In the genomic region with DNA sequence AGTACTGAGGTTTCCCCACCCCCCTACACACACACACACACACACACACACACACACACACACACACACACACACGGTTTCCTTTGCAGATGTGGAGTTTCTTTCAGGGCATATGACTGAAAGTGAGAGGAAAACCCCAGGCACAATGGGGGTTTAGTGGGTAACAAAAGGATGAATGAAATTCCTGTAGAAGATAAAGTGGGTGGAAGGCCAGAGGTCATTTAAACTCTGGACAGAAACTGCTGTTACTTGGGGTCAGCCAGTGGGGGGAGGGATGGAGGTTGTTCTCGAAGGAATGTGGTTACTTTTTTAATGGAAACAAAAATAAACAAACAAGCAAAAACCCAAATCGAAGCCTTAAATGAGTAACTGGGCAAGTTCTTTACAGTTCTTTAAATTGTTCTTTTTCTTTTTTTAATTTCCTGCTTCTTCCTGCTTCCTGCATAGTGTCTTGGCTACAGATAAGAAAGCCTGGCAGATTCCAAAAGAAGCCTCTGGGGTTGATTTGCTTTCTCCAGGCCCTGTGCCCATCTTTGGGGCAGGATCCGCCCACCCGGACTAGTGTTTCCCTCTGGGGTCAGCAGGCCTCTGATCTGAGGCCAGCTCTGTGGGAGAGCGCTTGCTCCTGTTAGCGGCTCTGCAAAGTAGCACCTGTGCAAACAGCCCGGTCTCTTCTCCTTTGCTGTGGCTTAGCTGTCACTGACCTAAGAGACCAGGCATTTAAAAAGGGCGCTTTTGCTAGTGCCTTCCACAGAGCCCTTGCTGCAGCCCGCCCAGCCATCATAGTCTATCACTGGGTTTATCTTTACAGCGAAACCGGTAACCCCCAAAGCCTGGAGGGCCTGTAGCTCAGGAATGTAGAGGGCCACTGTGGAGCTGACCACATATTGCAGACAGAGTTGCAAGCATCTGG, we compare ENCODE assay signal across 8 mouse cellular contexts. TPM values are rescaled to one million over a fixed set of nuclear protein-coding genes. Genes with fewer than 3 reads are reported as not detected.
DNase-seq lines count a peak whose midpoint lies in the region; ATAC-seq and TF ChIP-seq lines count a peak whose summit lies in the region.

No protein-coding gene starts in this region.

- peak; percentile 68 for DNase-seq in forebrain, embryonic 11.5 days (ENCODE audit: low spot score)
- no peak for DNase-seq in forebrain, postnatal 0 days
- DNase-seq in ZHBTc4 (ENCODE audit: low read depth, low spot score) = peak; percentile 24
- DNase-seq in kidney, postnatal 25 days = peak; percentile 72 to 84
- no peak for DNase-seq in layer of hippocampus, adult 11-12 months (ENCODE audit: low spot score)
- DNase-seq in adipocyte (ENCODE audit: low spot score) = no peak

- no peak overlapping the region; the same call in 1 of the 2 replicates for H3K9ac ChIP-seq in forebrain, embryonic 11.5 days (ENCODE audit: low read length)
- no peak overlapping the region for H3K9ac ChIP-seq in forebrain, postnatal 0 days
- no peak overlapping the region for H3K9ac ChIP-seq in heart, embryonic 15.5 days

- TF ChIP-seq CTCF in forebrain, postnatal 0 days (IDR thresholded peaks at IDR 0.05; ENCODE audit: low read depth) = no peak

- WGBS in forebrain, embryonic 11.5 days = 6% methylated on average over 12 of the region's 12 CpGs
- whole genome bisulfite sequencing in forebrain, postnatal 0 days = 20% methylated on average over 12 of the region's 12 CpGs
- WGBS in heart, embryonic 15.5 days = 14% methylated on average over 12 of the region's 12 CpGs

- H3K36me3 ChIP-seq in forebrain, embryonic 11.5 days (ENCODE audit: control insufficient read depth, insufficient read depth, low read length) = no peaks in the 10 kb centered on the region
- H3K36me3 ChIP-seq in forebrain, postnatal 0 days (ENCODE audit: insufficient read depth) = no peaks in the 10 kb centered on the region
- no peaks in the 10 kb centered on the region for H3K36me3 ChIP-seq in heart, embryonic 15.5 days
- peaks cover 2% of the 10 kb centered on the region for H3K36me3 ChIP-seq in megakaryocyte, embryonic 14.5 days (replicated peaks; ENCODE audit: low read length)

- H3K27me3 ChIP-seq in forebrain, embryonic 11.5 days (ENCODE audit: control insufficient read depth, insufficient read depth, low read length) = no peaks in the 10 kb centered on the region
- H3K27me3 ChIP-seq in forebrain, postnatal 0 days (ENCODE audit: insufficient read depth, low read length) = no peaks in the 10 kb centered on the region
- no peaks in the 10 kb centered on the region for H3K27me3 ChIP-seq in heart, embryonic 15.5 days
- H3K27me3 ChIP-seq in megakaryocyte, embryonic 14.5 days (replicated peaks) = no peaks in the 10 kb centered on the region

- H3K9me3 ChIP-seq in forebrain, embryonic 11.5 days (ENCODE audit: control insufficient read depth, low read length) = no peaks in the 10 kb centered on the region
- H3K9me3 ChIP-seq in forebrain, postnatal 0 days (ENCODE audit: low read length) = no peaks in the 10 kb centered on the region
- H3K9me3 ChIP-seq in heart, embryonic 15.5 days (replicated peaks) = no peaks in the 10 kb centered on the region
- H3K9me3 ChIP-seq in megakaryocyte, embryonic 14.5 days = peaks cover 27% of the 10 kb centered on the region

- ATAC-seq in forebrain, embryonic 11.5 days (replicated peaks; ENCODE audit: low FRiP score) = peak; percentile 44; the same call in 1 of the 2 replicates
- no peak for ATAC-seq in forebrain, postnatal 0 days
- ATAC-seq in heart, embryonic 15.5 days (replicated peaks; ENCODE audit: insufficient number of reproducible peaks, insufficient read depth, low FRiP score, low read depth) = peak; percentile 50; the same call in 1 of the 2 replicates

- no peak overlapping the region for H3K27ac ChIP-seq in forebrain, embryonic 11.5 days (ENCODE audit: low read depth, low read length)
- H3K27ac ChIP-seq in forebrain, postnatal 0 days (ENCODE audit: low read depth, low read length) = no peak overlapping the region
- 0 out of 2 replicates have a peak overlapping the region, but pooled peaks have one; percentile 35 for H3K27ac ChIP-seq in heart, embryonic 15.5 days

- H3K4me1 ChIP-seq in forebrain, embryonic 11.5 days (replicated peaks; ENCODE audit: control insufficient read depth, insufficient read depth, low read length) = peaks cover 11% of the 10 kb centered on the region; the same call in 1 of the 2 replicates
- peaks cover 2% of the 10 kb centered on the region; the same call in 1 of the 2 replicates for H3K4me1 ChIP-seq in forebrain, postnatal 0 days (ENCODE audit: insufficient read depth)
- H3K4me1 ChIP-seq in heart, embryonic 15.5 days (replicated peaks) = peaks cover 34% of the 10 kb centered on the region
- H3K4me1 ChIP-seq in megakaryocyte, embryonic 14.5 days = peaks cover 42% of the 10 kb centered on the region

- no peak overlapping the region for H3K4me3 ChIP-seq in forebrain, embryonic 11.5 days (ENCODE audit: low read depth, low read length)
- H3K4me3 ChIP-seq in forebrain, postnatal 0 days (ENCODE audit: low read depth, low read length) = no peak overlapping the region
- no peak overlapping the region for H3K4me3 ChIP-seq in heart, embryonic 15.5 days
- H3K4me3 ChIP-seq in megakaryocyte, embryonic 14.5 days (replicated peaks) = peak overlapping the region; percentile 18

- no peak overlapping the region for H3K4me2 ChIP-seq in forebrain, embryonic 11.5 days (ENCODE audit: low read depth, low read length, severe bottlenecking)
- no peak overlapping the region for H3K4me2 ChIP-seq in forebrain, postnatal 0 days (ENCODE audit: low read depth)
- H3K4me2 ChIP-seq in heart, embryonic 15.5 days = no peak overlapping the region

RNA-seq across cellular contexts. Expression of gene Sh3rf1, which starts 59.8 kb away (rescaled TPM):
- polyA plus RNA-seq in forebrain, embryonic 11.5 days (2014; fragmentation: Nextera tagmentation; extraction: Ambion mirVana) = 28.1 and 28.8 TPM in 2 replicates
- total RNA-seq in forebrain, postnatal 0 days (2014; rRNA removed) = 28.5 and 35.4 TPM in 2 replicates
- polyA plus RNA-seq in forebrain, postnatal 0 days (2015; fragmentation: Nextera tagmentation; extraction: Ambion mirVana) = 18.3 and 27.3 TPM in 2 replicates
- polyA plus RNA-seq in heart, embryonic 15.5 days (2015; fragmentation: Nextera tagmentation; extraction: Ambion mirVana) = 4.8 and 6.5 TPM in 2 replicates
- 1.3 and 1.6 TPM in 2 replicates for polyA plus RNA-seq in megakaryocyte, embryonic 14.5 days (2012; ENCODE audit: insufficient read depth, low replicate concordance)

Comparison
In these comparisons a context has a peak if more than half of its experiments do, and no peak if none do; other contexts are left out.
1. DNase-seq: peak in forebrain, embryonic 11.5 days (single experiment), ZHBTc4 (single experiment) and kidney, postnatal 25 days (2 of 2); none in forebrain, postnatal 0 days (single experiment), layer of hippocampus, adult 11-12 months (single experiment) and adipocyte (single experiment).